Mouse (Mus musculus) heart, embryonic 16.5 days (tissue): Measurements from ENCODE around the gene Eml4. TPM values are rescaled to one million over a fixed set of nuclear protein-coding genes. Genes with fewer than 3 reads are reported as not detected.
A peak's percentile ranks its signal among the peaks of the same experiment; 100 is the strongest.

Source experiments
- ATAC-seq: fragments of 200-750 bp; cut with Nextera tagmentation; replicated peaks from 2 replicates; pipeline ENCODE4 v1.8.0; 2017; ENCODE audit warnings: moderate number of reproducible peaks; ENCODE audit not compliant: insufficient read depth, low FRiP score; ENCODE audit errors: extremely low read depth
- H3K27ac ChIP-seq: fragments of 300-500 bp; sonication (generic); 2 replicates; pipeline ENCODE4 v1.5.1; 2014; ENCODE audit warnings: mild to moderate bottlenecking, low read length, control low read depth, moderate library complexity
- H3K27me3 ChIP-seq: fragments of 300-500 bp; sonication (generic); 2 replicates; pipeline ENCODE4 v1.6.1; 2014; ENCODE audit warnings: low read length, mixed read lengths; ENCODE audit not compliant: control insufficient read depth, insufficient read depth
- H3K36me3 ChIP-seq: fragments of 300-500 bp; sonication (generic); 2 replicates; pipeline ENCODE4 v1.6.1; 2014; ENCODE audit not compliant: control insufficient read depth, insufficient read depth
- H3K4me1 ChIP-seq: fragments of 300-500 bp; sonication (generic); 2 replicates; pipeline ENCODE4 v1.6.1; 2014; ENCODE audit warnings: low read length, mixed read lengths; ENCODE audit not compliant: control insufficient read depth, insufficient read depth
- H3K4me2 ChIP-seq: fragments of 300-500 bp; sonication (generic); 2 replicates; pipeline ENCODE4 v1.6.1; 2014; ENCODE audit warnings: low read depth, mild to moderate bottlenecking, control low read depth, low read length
- H3K4me3 ChIP-seq: fragments of 300-500 bp; sonication (generic); 2 replicates; pipeline ENCODE4 v1.5.1; 2014; ENCODE audit warnings: mild to moderate bottlenecking, control low read depth, low read length
- H3K9ac ChIP-seq: fragments of 300-500 bp; sonication (generic); 2 replicates; pipeline ENCODE4 v1.6.1; 2014; ENCODE audit warnings: low read length, control low read depth
- H3K9me3 ChIP-seq: fragments of 300-500 bp; sonication (generic); replicated peaks from 2 replicates; pipeline ENCODE4 v1.6.1; 2016; ENCODE audit warnings: low read length; ENCODE audit not compliant: control insufficient read depth
- whole genome bisulfite sequencing: fragments of 180-500 bp; shearing (Covaris S2); extraction: QIAGEN DNeasy Blood & Tissue Kit; methylation state at CpG from one replicate; pipeline ENCODE4 v1.1.7; 2014; 5-methylcytosine and 5-hydroxymethylcytosine counted together
- polyA plus RNA-seq: library from polyadenylated mRNA; unstranded; fragments of >200 nt; fragmentation: Nextera tagmentation; extraction: Ambion mirVana; gene quantifications from 2 replicates; pipeline ENCODE4 v1.2.1, GENCODE M21; 2015

Eml4 gene
- polyA plus RNA-seq, 1 experiment from 2014 or later: 12.4 TPM

DNA sequence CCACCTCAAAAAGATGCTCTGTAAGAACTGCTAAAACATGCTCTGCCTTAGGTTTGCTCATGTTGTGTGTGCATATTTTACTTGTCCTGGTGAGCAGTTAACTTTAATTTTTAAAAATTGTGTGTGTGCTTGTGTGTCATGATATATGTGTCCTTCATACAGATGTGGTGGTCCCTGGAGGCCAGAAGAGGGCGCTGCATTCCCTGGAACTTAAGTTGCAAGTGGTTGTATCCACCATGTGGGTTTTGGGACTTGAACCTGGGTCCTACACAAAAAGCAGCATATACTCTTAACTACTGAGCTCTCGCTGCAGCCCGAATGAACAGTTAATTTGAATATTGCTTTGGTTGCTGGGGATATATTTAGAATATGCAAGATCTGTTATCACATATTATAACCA is 36.4 kb downstream of the Eml4 start:
- H3K36me3 ChIP-seq: no peaks in the 10 kb centered on the region
- H3K4me3 ChIP-seq: no peak overlapping the region
- no peak for ATAC-seq
- H3K4me2 ChIP-seq: no peak overlapping the region
- H3K9me3 ChIP-seq: no peaks in the 10 kb centered on the region
- no peak overlapping the region for H3K27ac ChIP-seq
- no peaks in the 10 kb centered on the region for H3K27me3 ChIP-seq
- peaks cover 10% of the 10 kb centered on the region for H3K4me1 ChIP-seq
- no peak overlapping the region for H3K9ac ChIP-seq
- WGBS: 84% methylated on average over 3 of the region's 3 CpGs

GRCm38 (mm10) chr17:83394013-83394412 is 43.3 kb downstream of the Eml4 start:
- H3K36me3 ChIP-seq: no peaks in the 10 kb centered on the region
- H3K4me1 ChIP-seq: peaks cover 11% of the 10 kb centered on the region
- H3K9ac ChIP-seq: no peak overlapping the region
- WGBS: 62% methylated on average over 3 of the region's 3 CpGs
- no peak overlapping the region for H3K27ac ChIP-seq
- no peak overlapping the region for H3K4me2 ChIP-seq
- H3K9me3 ChIP-seq: no peaks in the 10 kb centered on the region
- no peak for ATAC-seq
- H3K4me3 ChIP-seq: no peak overlapping the region
- H3K27me3 ChIP-seq: no peaks in the 10 kb centered on the region

GRCm38 (mm10) chr17:83397571-83398100 is 46.9 kb downstream of the Eml4 start:
- Histone ChIP-seq H3K9ac (no peak overlapping the region), H3K4me3 (no peak overlapping the region), H3K9me3 (no peaks in the 10 kb centered on the region), H3K4me2 (peak overlapping the region; percentile 36), H3K27ac (peak overlapping the region; percentile 89), H3K36me3 (no peaks in the 10 kb centered on the region), H3K27me3 (no peaks in the 10 kb centered on the region), H3K4me1 (peaks cover 14% of the 10 kb centered on the region)
- no peak for ATAC-seq
- 28% methylated on average over 6 of the region's 6 CpGs for WGBS

DNA sequence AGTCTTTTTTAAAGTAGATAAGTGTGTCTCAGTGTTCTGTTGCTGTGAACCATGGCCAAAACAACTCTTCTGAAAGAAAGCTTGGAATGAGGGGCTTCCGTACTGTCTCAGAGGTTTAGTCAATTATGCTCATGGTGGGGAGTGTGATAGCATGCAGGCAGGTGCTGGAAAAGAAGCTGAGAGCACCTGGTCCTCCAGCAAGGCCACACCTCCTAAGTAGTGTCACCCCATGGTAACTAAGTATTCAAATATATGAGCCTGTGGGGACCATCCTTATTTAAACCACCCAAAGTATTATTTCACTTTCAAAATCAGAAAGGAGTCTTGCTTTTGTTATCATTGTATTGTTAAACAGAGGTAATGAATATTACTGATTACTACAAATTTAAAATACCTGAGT is 48.0 kb downstream of the Eml4 start:
- Histone ChIP-seq H3K4me2 (no peak overlapping the region), H3K36me3 (peaks cover 7% of the 10 kb centered on the region), H3K27me3 (no peaks in the 10 kb centered on the region), H3K9ac (no peak overlapping the region), H3K27ac (no peak overlapping the region), H3K4me3 (no peak overlapping the region), H3K4me1 (peaks cover 14% of the 10 kb centered on the region), H3K9me3 (no peaks in the 10 kb centered on the region)
- no peak for ATAC-seq
- WGBS: 91% methylated on average over 1 of the region's 1 CpGs

GRCm38 (mm10) chr17:83430607-83431006 is 79.9 kb downstream of the Eml4 start:
- no peak overlapping the region for H3K4me2 ChIP-seq
- H3K27me3 ChIP-seq: no peaks in the 10 kb centered on the region
- no peak for ATAC-seq
- H3K36me3 ChIP-seq: peaks cover 5% of the 10 kb centered on the region
- WGBS: 80% methylated on average over 4 of the region's 4 CpGs
- H3K9ac ChIP-seq: no peak overlapping the region
- no peaks in the 10 kb centered on the region for H3K9me3 ChIP-seq
- no peak overlapping the region; the same call in 1 of the 2 replicates for H3K27ac ChIP-seq
- no peak overlapping the region for H3K4me3 ChIP-seq
- no peaks in the 10 kb centered on the region for H3K4me1 ChIP-seq

DNA sequence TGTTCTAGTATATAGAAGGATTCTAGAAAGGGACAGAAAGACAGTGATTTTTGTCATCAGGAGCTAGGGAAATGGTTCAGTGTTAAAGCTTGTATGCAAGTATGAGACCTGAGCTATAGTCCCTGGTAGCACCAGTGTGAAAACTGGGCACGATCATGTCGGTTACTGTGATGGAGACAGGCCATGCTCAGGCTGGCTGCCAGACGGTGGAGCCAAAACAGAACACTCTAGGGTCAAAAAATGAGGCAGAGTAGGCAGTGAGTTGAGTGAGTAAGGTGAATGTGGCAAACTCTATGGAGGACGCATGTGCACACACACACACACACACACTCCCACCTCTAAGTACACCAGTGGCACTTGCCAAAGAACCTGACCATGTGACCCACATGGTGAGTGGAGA is 92.7 kb downstream of the Eml4 start:
- no peaks in the 10 kb centered on the region for H3K27me3 ChIP-seq
- H3K4me2 ChIP-seq: no peak overlapping the region
- no peak overlapping the region for H3K9ac ChIP-seq
- H3K36me3 ChIP-seq: peaks cover 16% of the 10 kb centered on the region
- 69% methylated on average over 4 of the region's 4 CpGs for WGBS
- ATAC-seq: no peak
- H3K9me3 ChIP-seq: no peaks in the 10 kb centered on the region
- 0 out of 2 replicates have a peak overlapping the region, but pooled peaks have one; percentile 23 for H3K27ac ChIP-seq
- H3K4me3 ChIP-seq: no peak overlapping the region
- peaks cover 6% of the 10 kb centered on the region; the same call in 1 of the 2 replicates for H3K4me1 ChIP-seq

GRCm38 (mm10) chr17:83449583-83449982 is 98.9 kb downstream of the Eml4 start:
- no peak overlapping the region for H3K4me2 ChIP-seq
- peaks cover 24% of the 10 kb centered on the region for H3K36me3 ChIP-seq
- no peaks in the 10 kb centered on the region for H3K27me3 ChIP-seq
- 83% methylated on average over 2 of the region's 2 CpGs for WGBS
- no peak for ATAC-seq
- no peaks in the 10 kb centered on the region for H3K9me3 ChIP-seq
- H3K9ac ChIP-seq: no peak overlapping the region
- H3K4me1 ChIP-seq: no peaks in the 10 kb centered on the region
- no peak overlapping the region for H3K27ac ChIP-seq
- no peak overlapping the region for H3K4me3 ChIP-seq

GRCm38 (mm10) chr17:83451367-83451766 is 100.6 kb downstream of the Eml4 start:
- no peak for ATAC-seq
- Histone ChIP-seq H3K4me3 (no peak overlapping the region), H3K27me3 (no peaks in the 10 kb centered on the region), H3K36me3 (peaks cover 27% of the 10 kb centered on the region; the same call in 1 of the 2 replicates), H3K9me3 (no peaks in the 10 kb centered on the region), H3K27ac (no peak overlapping the region), H3K4me1 (no peaks in the 10 kb centered on the region), H3K4me2 (no peak overlapping the region), H3K9ac (no peak overlapping the region)
- 74% methylated on average over 8 of the region's 8 CpGs for WGBS

GRCm38 (mm10) chr17:83451796-83452195 is 101.1 kb downstream of the Eml4 start:
- no peak for ATAC-seq
- Histone ChIP-seq H3K4me3 (no peak overlapping the region), H3K9me3 (no peaks in the 10 kb centered on the region), H3K36me3 (peaks cover 28% of the 10 kb centered on the region), H3K27me3 (no peaks in the 10 kb centered on the region), H3K4me2 (no peak overlapping the region), H3K27ac (no peak overlapping the region), H3K4me1 (no peaks in the 10 kb centered on the region; the same call in 1 of the 2 replicates), H3K9ac (no peak overlapping the region)
- 94% methylated on average over 3 of the region's 3 CpGs for WGBS
